Mouse (Mus musculus): ENCODE measurements around the gene Zfp978. TPM values are rescaled to one million over a fixed set of nuclear protein-coding genes. Genes with fewer than 3 reads are reported as not detected.

The Zfp978 gene
- total RNA-seq, 2 experiments from 2014 or later = 0.42 to 0.70 TPM

GRCm38 (mm10) chr4:147432443-147432790, 71.3 kb downstream of the Zfp978 start:
- intact Hi-C loops (cut with DNase I) = no loop called here
- no peak for DNase-seq

- intact Hi-C loops (cut with DNase I) = no loop called here
- DNase-seq = no peak
These were observed 71.9 kb downstream of the Zfp978 start for GRCm38 (mm10) chr4:147433017-147433416.

GRCm38 (mm10) chr4:147433874-147434273, 72.8 kb downstream of the Zfp978 start:
- intact Hi-C loops (cut with DNase I) = no loop called here
- DNase-seq = no peak

Other genes starting within 250 kb of the Zfp978 start
- 1 to 10 TPM; 3.2 to 5.2 TPM for gene Zfp991, start 229.3 kb upstream of the Zfp978 start, total RNA-seq (2021)
- gene Zfp988, start 55.6 kb upstream of the Zfp978 start, total RNA-seq (2021) = not detected
- gene Zfp982, start 131.1 kb downstream of the Zfp978 start, total RNA-seq (2021) = 1 to 10 TPM; 8.2 to 9.1 TPM
- gene Gm16503, start 178.9 kb downstream of the Zfp978 start, total RNA-seq (2021) = under 1 TPM in 1 of 2 experiments, not detected in 1; 0.08 TPM
- gene Zfp985, start 192.0 kb downstream of the Zfp978 start, total RNA-seq (2021) = under 1 TPM; 0.16 to 0.19 TPM